Mouse (Mus musculus) Muller cell, postnatal 12 days (primary cell): ENCODE data around the gene Tmem200b.

Experiments used
- DNase-seq: peaks from one replicate; pipeline ENCODE4 v3.0.0-alpha.2; 2015; ENCODE audit errors: inconsistent ontology term

Gene Tmem200b

DNA sequence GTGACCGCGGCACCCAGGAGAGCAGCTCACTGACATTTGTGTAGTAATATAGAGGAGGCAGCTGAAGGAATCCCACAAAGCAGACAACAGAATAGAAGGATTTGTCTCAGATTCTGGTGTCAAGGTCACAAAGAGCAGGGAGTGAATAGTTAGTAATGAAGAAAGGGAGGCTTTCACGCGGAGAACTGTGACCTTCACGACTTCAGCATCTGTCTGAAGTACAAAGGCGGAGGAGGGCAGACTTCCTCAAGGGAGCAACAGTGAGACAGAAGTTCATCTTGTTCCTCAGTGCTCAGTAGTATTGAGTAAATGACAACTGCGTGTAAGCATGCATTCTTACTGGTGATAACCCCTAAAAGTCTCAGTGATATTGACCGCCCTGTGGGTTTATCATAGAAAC lies 29.1 kb downstream of the Tmem200b start:
- DNase-seq, result no peak

DNA sequence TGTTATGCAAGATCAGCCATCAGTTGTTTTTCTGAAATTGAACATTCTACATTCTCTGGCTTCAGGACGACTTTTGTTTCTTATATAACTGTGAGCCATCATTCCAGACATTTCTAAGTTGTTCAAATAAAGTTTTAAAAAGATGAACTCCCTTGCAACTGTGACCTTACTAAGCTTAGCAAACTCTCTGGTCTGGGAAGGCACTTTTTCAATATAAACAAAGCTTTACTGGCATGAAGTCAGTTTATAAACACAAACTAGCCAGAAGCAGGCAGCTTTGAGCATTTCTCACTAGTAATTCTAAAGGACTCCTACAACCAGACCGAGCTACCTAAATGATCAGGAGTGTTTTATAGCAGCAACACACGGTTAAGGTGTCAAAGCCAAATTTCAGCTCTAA lies 35.6 kb downstream of the Tmem200b start:
- no peak for DNase-seq

DNA sequence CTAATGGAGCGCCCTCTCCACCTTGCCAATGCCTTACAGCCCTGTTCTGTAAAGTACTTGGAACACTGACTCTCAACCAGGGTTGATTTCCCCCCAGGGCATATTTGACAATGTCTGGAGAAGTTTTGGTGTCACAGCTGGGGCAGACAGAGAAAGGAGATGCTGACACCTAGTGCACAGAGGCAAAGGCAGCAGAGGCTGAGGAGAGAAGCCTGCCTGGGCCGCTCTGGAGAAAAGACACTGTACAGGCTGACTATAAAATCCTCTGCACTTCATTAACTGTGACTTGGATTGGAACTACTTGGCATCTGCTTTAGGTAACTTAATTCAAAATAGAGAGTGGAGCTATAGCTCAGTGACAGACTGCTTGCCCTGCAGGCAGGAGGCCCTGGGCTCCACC lies 47.3 kb downstream of the Tmem200b start:
- peak; percentile 14 for DNase-seq

DNA sequence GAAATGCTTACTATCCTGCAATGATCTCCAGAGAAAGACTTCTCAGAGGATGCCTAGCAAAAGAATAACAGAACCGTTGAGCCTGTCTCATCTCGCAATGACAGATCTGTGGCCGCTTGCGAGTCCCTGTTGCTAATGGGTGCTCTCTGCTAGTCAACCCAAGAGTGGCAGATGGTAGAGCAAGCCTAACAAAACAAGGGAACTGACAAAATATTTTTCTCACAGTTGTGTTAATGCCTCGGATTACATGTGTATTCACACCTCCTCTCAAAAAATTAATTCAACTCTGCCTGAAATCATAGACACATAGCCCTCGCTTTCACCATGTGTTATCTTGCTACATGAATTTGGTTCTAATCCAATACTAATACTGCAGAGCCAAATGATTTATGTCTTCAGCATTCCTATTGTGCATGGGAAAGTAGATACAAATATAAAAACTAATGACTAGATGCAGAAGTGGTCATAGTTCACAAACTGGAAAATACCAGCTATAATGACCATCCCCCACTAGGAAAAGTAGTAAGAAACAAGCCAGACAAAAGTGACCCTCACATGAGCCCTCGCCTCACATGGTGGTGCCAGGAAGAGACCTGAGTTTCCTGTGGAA lies 48.8 kb downstream of the Tmem200b start:
- DNase-seq, result no peak
